Mouse (Mus musculus) lung, adult 2 months (tissue): ENCODE data around the gene Slc7a7.

Experiments used
- CTCF ChIP-seq: fragments of 200-500 bp; IDR thresholded peaks from 2 replicates; pipeline ENCODE4 v1.5.1; 2011; ENCODE audit warnings: mild to moderate bottlenecking, low read length, control low read depth; ENCODE audit not compliant: insufficient read depth
- POLR2A ChIP-seq: fragments of 200-500 bp; IDR thresholded peaks from 2 replicates; pipeline ENCODE4 v1.6.1; 2011; ENCODE audit warnings: low read depth, mild to moderate bottlenecking, control low read depth, low read length, borderline replicate concordance; ENCODE audit errors: extremely low read depth

- TF ChIP-seq POLR2A (no peak), CTCF (no peak)
Observed at GRCm38 (mm10) chr14:54427696-54428095, 10.1 kb upstream of the Slc7a7 start.
